Mouse (Mus musculus) gonadal fat pad, adult 2 months (tissue): ENCODE measurements around the gene Cdk11b. TPM values are rescaled to one million over a fixed set of nuclear protein-coding genes. Genes with fewer than 3 reads are reported as not detected.
A peak's percentile ranks its signal among the peaks of the same experiment; 100 is the strongest.

Experiments used
- DNase-seq: peaks from one replicate; pipeline ENCODE4 v3.0.0-alpha.2; 2012; ENCODE audit warnings: low read depth
- polyA plus RNA-seq: library from polyadenylated mRNA; depleted of rRNA; stranded (reverse); fragments of >200 nt; gene quantifications from 2 replicates; pipeline ENCODE4 v1.2.3, GENCODE M21; 2012; rRNA removed

Cdk11b gene
- 17.2 and 26.3 TPM in 2 replicates for polyA plus RNA-seq

GRCm38 (mm10) chr4:155624338-155625291, at the start of gene Cdk11b:
TSS of gene Cdk11b (plus strand) at chr4:155624854.
- peak; percentile 79 for DNase-seq

GRCm38 (mm10) chr4:155574931-155575330, 49.7 kb upstream of the Cdk11b start:
- DNase-seq: no peak

GRCm38 (mm10) chr4:155575521-155575920, 49.1 kb upstream of the Cdk11b start:
- no peak for DNase-seq

- no peak for DNase-seq
Measured at GRCm38 (mm10) chr4:155577132-155577531, 47.5 kb upstream of the Cdk11b start.

GRCm38 (mm10) chr4:155577741-155578140, 46.9 kb upstream of the Cdk11b start:
- DNase-seq: no peak

GRCm38 (mm10) chr4:155578336-155579125, 46.1 kb upstream of the Cdk11b start:
- no peak for DNase-seq

GRCm38 (mm10) chr4:155580420-155580819, 44.2 kb upstream of the Cdk11b start:
- DNase-seq: no peak

GRCm38 (mm10) chr4:155582279-155582905, 42.3 kb upstream of the Cdk11b start:
- no peak for DNase-seq

- DNase-seq: no peak
Measured at GRCm38 (mm10) chr4:155589356-155589755, 35.3 kb upstream of the Cdk11b start.

- no peak for DNase-seq
Measured at GRCm38 (mm10) chr4:155591012-155591719, 33.5 kb upstream of the Cdk11b start.

GRCm38 (mm10) chr4:155593780-155594179, 30.9 kb upstream of the Cdk11b start:
- DNase-seq: no peak

GRCm38 (mm10) chr4:155595777-155596176, 28.9 kb upstream of the Cdk11b start:
- DNase-seq: no peak

- DNase-seq: no peak
Measured at GRCm38 (mm10) chr4:155596606-155597005, 28.0 kb upstream of the Cdk11b start.

- no peak for DNase-seq
Measured at GRCm38 (mm10) chr4:155598536-155598935, 26.1 kb upstream of the Cdk11b start.

- no peak for DNase-seq
Measured at GRCm38 (mm10) chr4:155599901-155600825, 24.5 kb upstream of the Cdk11b start.

GRCm38 (mm10) chr4:155601091-155601996, 23.3 kb upstream of the Cdk11b start, which contains the start of gene Slc35e2:
TSS of gene Slc35e2 (plus strand) at chr4:155601416.
- no peak for DNase-seq

- no peak for DNase-seq
Measured at GRCm38 (mm10) chr4:155601997-155602456, 22.6 kb upstream of the Cdk11b start.

- DNase-seq: no peak
Measured at GRCm38 (mm10) chr4:155602753-155603152, 21.9 kb upstream of the Cdk11b start.

- DNase-seq: no peak
Measured at GRCm38 (mm10) chr4:155603801-155604200, 20.9 kb upstream of the Cdk11b start.
